Mouse (Mus musculus) forebrain, embryonic 12.5 days (tissue): ENCODE data around the gene Zfp14. TPM values are rescaled to one million over a fixed set of nuclear protein-coding genes. Genes with fewer than 3 reads are reported as not detected.

Source experiments
- ATAC-seq: fragments of 200-750 bp; cut with Nextera tagmentation; 2 replicates; pipeline ENCODE4 v1.8.0; 2017; ENCODE audit warnings: moderate TSS enrichment; ENCODE audit not compliant: low FRiP score
- H3K27ac ChIP-seq: fragments of 300-500 bp; sonication (generic); 2 replicates; pipeline ENCODE4 v1.5.1; 2016; ENCODE audit warnings: mild to moderate bottlenecking
- H3K27me3 ChIP-seq: fragments of 300-500 bp; sonication (generic); 2 replicates; pipeline ENCODE4 v1.6.1; 2016; ENCODE audit warnings: mild to moderate bottlenecking
- H3K36me3 ChIP-seq: fragments of 300-500 bp; sonication (generic); replicated peaks from 2 replicates; pipeline ENCODE4 v1.6.1; 2016; ENCODE audit warnings: mild to moderate bottlenecking
- H3K4me1 ChIP-seq: fragments of 300-500 bp; sonication (generic); 2 replicates; pipeline ENCODE4 v1.6.1; 2016
- H3K4me2 ChIP-seq: fragments of 300-500 bp; sonication (generic); 2 replicates; pipeline ENCODE4 v1.6.1; 2016; ENCODE audit warnings: mild to moderate bottlenecking, moderate library complexity
- H3K4me3 ChIP-seq: fragments of 300-500 bp; sonication (generic); replicated peaks from 2 replicates; pipeline ENCODE4 v1.5.1; 2016; ENCODE audit warnings: mild to moderate bottlenecking
- H3K9ac ChIP-seq: fragments of 300-500 bp; sonication (generic); 2 replicates; pipeline ENCODE4 v1.6.1; 2016; ENCODE audit warnings: mild to moderate bottlenecking
- H3K9me3 ChIP-seq: fragments of 300-500 bp; sonication (generic); 2 replicates; pipeline ENCODE4 v1.6.1; 2016
- WGBS: fragments of 180-500 bp; shearing (Covaris S2); methylation state at CpG from one replicate; pipeline ENCODE4 v1.1.7; 2016; 5-methylcytosine and 5-hydroxymethylcytosine counted together
- polyA plus RNA-seq: library from polyadenylated mRNA; unstranded; fragments of >200 nt; fragmentation: Nextera tagmentation; extraction: Ambion mirVana; gene quantifications from 2 replicates; pipeline ENCODE4 v1.2.1, GENCODE M21; 2016

The Zfp14 gene
- polyA plus RNA-seq, 1 experiment from 2014 or later = 6.0 TPM

- H3K27ac ChIP-seq = peak within 1 kb of the TSS; percentile 77
- no peaks in the 10 kb centered on the region for H3K27me3 ChIP-seq
- peak within 1 kb of the TSS; percentile 92 for H3K4me2 ChIP-seq
- no peaks in the 10 kb centered on the region for H3K9me3 ChIP-seq
- under 1% methylated on average over 50 of the region's 50 CpGs for WGBS
- H3K4me1 ChIP-seq = peaks cover 7% of the 10 kb centered on the region; the same call in 1 of the 2 replicates
- peak within 1 kb of the TSS; percentile 81 for H3K4me3 ChIP-seq
- peaks cover 24% of the 10 kb centered on the region for H3K36me3 ChIP-seq
- peak within 1 kb of the TSS; percentile 82 for H3K9ac ChIP-seq
- ATAC-seq = peak; percentile 89
Observed at GRCm38 (mm10) chr7:30072146-30073028, 21.2 kb upstream of the Zfp14 start, which contains the start of gene Zfp82. TSS of gene Zfp82 (minus strand) at chr7:30072900.

GRCm38 (mm10) chr7:30064622-30065021 lies 13.4 kb upstream of the Zfp14 start:
- no peak for ATAC-seq
- Histone ChIP-seq H3K4me1 (no peaks in the 10 kb centered on the region), H3K9me3 (no peaks in the 10 kb centered on the region), H3K36me3 (peaks cover 73% of the 10 kb centered on the region), H3K27me3 (no peaks in the 10 kb centered on the region), H3K4me2 (no peak overlapping the region), H3K4me3 (no peak overlapping the region), H3K9ac (no peak overlapping the region), H3K27ac (no peak overlapping the region)
- 87% methylated on average over 5 of the region's 5 CpGs for whole genome bisulfite sequencing

DNA sequence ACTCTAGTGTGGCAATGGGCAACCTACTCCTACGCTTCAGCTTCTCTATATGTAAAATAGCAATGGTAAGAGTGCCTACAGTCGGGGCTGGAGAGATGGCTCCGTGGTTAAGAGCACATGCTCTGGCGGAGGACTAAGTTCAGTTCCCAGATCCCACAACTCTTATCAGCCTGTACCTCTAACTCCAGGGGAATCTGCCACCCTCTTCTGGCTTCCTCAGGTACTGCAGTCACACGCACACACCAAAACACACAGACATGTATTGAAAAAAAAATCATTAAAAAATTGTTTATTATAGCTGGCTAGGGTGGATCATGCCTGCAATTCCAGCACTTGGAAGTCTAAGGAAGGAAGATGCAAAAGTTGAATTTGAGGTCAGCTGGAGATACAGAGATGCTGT lies 11.3 kb upstream of the Zfp14 start:
- H3K27me3 ChIP-seq = no peaks in the 10 kb centered on the region
- H3K4me1 ChIP-seq = no peaks in the 10 kb centered on the region
- peaks cover 70% of the 10 kb centered on the region for H3K36me3 ChIP-seq
- ATAC-seq = no peak
- no peak overlapping the region for H3K4me2 ChIP-seq
- H3K9me3 ChIP-seq = no peaks in the 10 kb centered on the region
- no peak overlapping the region for H3K9ac ChIP-seq
- WGBS = 87% methylated on average over 5 of the region's 5 CpGs
- H3K27ac ChIP-seq = no peak overlapping the region
- H3K4me3 ChIP-seq = no peak overlapping the region

DNA sequence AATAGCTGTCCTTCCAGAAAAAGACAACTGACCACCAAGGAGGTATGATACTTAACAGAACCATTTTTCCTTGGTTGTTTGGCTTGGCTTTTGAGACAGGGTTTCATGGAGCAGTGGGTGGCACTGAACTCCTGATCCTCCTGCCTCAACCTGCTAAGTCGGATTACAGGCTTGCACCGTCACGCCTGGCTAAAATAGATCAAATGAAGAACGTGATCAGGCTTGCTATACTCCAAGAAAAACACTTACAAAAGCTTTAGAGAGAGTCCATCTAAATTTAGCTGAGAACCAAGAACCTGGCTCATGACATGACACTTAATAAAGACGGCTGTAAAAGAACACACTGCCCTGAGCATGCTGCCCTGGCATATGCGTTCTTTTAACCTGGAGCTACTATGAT lies 9.2 kb upstream of the Zfp14 start:
- H3K36me3 ChIP-seq = peaks cover 78% of the 10 kb centered on the region
- WGBS = 86% methylated on average over 6 of the region's 6 CpGs

DNA sequence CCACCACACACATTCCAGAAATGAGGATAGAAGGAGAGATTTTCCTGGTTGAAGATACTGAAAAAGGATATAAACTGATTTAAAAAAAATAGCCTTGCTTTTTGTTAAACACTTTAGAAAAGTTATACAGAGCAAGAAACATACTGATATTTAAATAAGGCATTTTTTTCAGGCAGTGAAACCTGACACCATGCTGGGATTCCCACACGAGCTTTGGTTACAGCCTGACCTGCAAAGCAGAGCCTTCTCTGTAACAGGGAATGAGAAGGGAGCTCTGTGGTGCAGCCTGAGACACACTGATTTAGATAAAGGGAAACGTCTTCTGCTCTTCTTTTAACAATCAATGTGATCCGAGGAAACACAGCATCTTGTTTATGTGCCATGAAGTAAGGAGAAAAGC lies 2.4 kb upstream of the Zfp14 start:
- ATAC-seq = no peak
- peaks cover 11% of the 10 kb centered on the region for H3K4me1 ChIP-seq
- H3K27me3 ChIP-seq = no peaks in the 10 kb centered on the region
- H3K4me2 ChIP-seq = no peak overlapping the region
- no peak overlapping the region for H3K27ac ChIP-seq
- no peaks in the 10 kb centered on the region for H3K9me3 ChIP-seq
- no peak overlapping the region for H3K9ac ChIP-seq
- 7% methylated on average over 3 of the region's 3 CpGs for WGBS
- H3K4me3 ChIP-seq = no peak overlapping the region
- H3K36me3 ChIP-seq = peaks cover 29% of the 10 kb centered on the region

More for the DNA sequence above, 9.2 kb upstream of the Zfp14 start:
- Histone ChIP-seq H3K9ac (no peak overlapping the region), H3K27ac (no peak overlapping the region), H3K4me2 (no peak overlapping the region), H3K27me3 (no peaks in the 10 kb centered on the region), H3K4me3 (no peak overlapping the region), H3K4me1 (no peaks in the 10 kb centered on the region), H3K9me3 (no peaks in the 10 kb centered on the region)
- ATAC-seq = no peak

DNA sequence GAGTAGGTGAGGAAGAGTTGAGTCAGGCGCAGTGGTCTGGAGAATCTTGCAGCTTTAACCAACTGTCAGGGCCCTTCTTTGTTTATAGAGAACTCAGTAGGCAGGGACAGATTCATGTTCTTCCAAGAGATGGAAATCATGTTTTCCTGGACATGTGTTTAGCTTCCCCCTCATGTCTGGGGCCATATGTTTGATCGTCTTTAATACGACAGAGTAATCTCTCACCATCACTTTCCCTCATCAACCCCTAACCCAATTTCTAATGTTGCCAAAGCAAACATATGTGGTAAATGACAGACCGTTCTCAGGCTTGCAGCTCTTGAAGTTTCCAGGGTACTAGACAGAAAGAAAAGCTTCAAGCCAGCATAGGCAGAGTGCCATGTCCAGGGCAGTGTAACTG lies 3.1 kb downstream of the Zfp14 start:
- H3K36me3 ChIP-seq = no peaks in the 10 kb centered on the region; the same call in 1 of the 2 replicates
- no peaks in the 10 kb centered on the region for H3K27me3 ChIP-seq
- WGBS = 90% methylated on average over 4 of the region's 4 CpGs
- no peak overlapping the region for H3K4me2 ChIP-seq
- H3K9ac ChIP-seq = no peak overlapping the region
- H3K9me3 ChIP-seq = no peaks in the 10 kb centered on the region
- ATAC-seq = no peak
- no peak overlapping the region for H3K4me3 ChIP-seq
- H3K27ac ChIP-seq = no peak overlapping the region
- H3K4me1 ChIP-seq = peaks cover 11% of the 10 kb centered on the region

GRCm38 (mm10) chr7:30044354-30044753 lies 6.8 kb downstream of the Zfp14 start:
- no peak overlapping the region for H3K4me3 ChIP-seq
- H3K4me2 ChIP-seq = no peak overlapping the region
- H3K9me3 ChIP-seq = no peaks in the 10 kb centered on the region
- no peak for ATAC-seq
- no peak overlapping the region for H3K9ac ChIP-seq
- H3K4me1 ChIP-seq = no peaks in the 10 kb centered on the region
- no peak overlapping the region for H3K27ac ChIP-seq
- H3K27me3 ChIP-seq = no peaks in the 10 kb centered on the region
- H3K36me3 ChIP-seq = no peaks in the 10 kb centered on the region; the same call in 1 of the 2 replicates
- WGBS = 62% methylated on average over 9 of the region's 9 CpGs

GRCm38 (mm10) chr7:30034331-30034730 lies 16.8 kb downstream of the Zfp14 start:
- WGBS = 94% methylated on average over 12 of the region's 12 CpGs
- H3K36me3 ChIP-seq = peaks cover 28% of the 10 kb centered on the region
- H3K4me3 ChIP-seq = no peak overlapping the region
- H3K4me1 ChIP-seq = no peaks in the 10 kb centered on the region
- H3K4me2 ChIP-seq = no peak overlapping the region
- no peak overlapping the region for H3K27ac ChIP-seq
- no peak overlapping the region for H3K9ac ChIP-seq
- no peaks in the 10 kb centered on the region for H3K9me3 ChIP-seq
- no peak for ATAC-seq
- H3K27me3 ChIP-seq = no peaks in the 10 kb centered on the region

- H3K4me1 ChIP-seq = no peaks in the 10 kb centered on the region
- WGBS = 77% methylated on average over 3 of the region's 3 CpGs
- H3K27ac ChIP-seq = no peak overlapping the region
- no peaks in the 10 kb centered on the region for H3K27me3 ChIP-seq
- H3K4me3 ChIP-seq = no peak overlapping the region
- no peak for ATAC-seq
- H3K4me2 ChIP-seq = no peak overlapping the region
- no peaks in the 10 kb centered on the region for H3K9me3 ChIP-seq
- H3K9ac ChIP-seq = no peak overlapping the region
- H3K36me3 ChIP-seq = peaks cover 18% of the 10 kb centered on the region
Observed at GRCm38 (mm10) chr7:30031379-30031778, 19.8 kb downstream of the Zfp14 start.

DNA sequence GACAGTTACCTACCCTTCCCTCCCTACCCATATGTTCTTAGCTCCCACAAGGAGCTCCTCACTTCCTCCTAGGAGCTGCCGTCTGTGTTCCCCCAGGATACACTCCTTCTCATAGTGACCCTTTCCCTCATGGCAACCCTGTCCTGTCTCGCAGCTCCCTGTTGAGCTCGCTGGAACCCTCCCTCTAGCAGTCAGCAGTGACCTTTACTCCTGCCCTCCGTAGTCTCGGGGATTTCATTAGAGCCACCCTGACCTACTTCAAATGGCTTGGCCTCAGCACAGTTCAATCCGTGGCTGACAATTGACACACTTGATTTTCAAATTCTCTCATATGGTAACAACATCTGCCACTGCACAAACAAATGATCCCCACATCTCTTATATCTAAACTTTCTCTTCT lies 20.5 kb downstream of the Zfp14 start:
- ATAC-seq = no peak
- Histone ChIP-seq H3K4me3 (no peak overlapping the region), H3K27ac (no peak overlapping the region), H3K27me3 (no peaks in the 10 kb centered on the region), H3K9ac (no peak overlapping the region), H3K36me3 (peaks cover 22% of the 10 kb centered on the region), H3K9me3 (no peaks in the 10 kb centered on the region), H3K4me2 (no peak overlapping the region), H3K4me1 (no peaks in the 10 kb centered on the region)
- WGBS = 56% methylated on average over 6 of the region's 6 CpGs

DNA sequence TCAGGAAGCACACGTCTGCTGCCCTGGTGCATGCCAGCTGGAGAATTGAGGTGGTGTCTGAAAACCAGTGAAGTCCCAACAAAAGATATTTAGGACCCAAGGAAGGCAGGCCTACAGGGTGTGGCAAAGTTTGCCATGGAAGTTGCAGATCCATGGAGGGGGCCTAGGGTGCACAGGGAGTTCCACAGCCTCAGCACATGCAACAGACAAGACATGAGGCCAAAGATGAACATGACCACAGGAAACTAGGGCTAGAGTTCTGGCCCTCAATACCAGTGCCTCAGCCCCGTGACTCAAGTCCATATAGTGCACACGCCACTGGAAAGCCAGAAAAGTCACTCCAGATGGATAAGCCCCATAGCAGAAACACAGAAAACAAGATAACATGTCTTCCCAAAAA lies 22.6 kb downstream of the Zfp14 start:
- no peak overlapping the region for H3K4me3 ChIP-seq
- WGBS = 89% methylated on average over 3 of the region's 3 CpGs
- ATAC-seq = no peak
- H3K27me3 ChIP-seq = no peaks in the 10 kb centered on the region
- H3K4me1 ChIP-seq = no peaks in the 10 kb centered on the region
- no peak overlapping the region for H3K4me2 ChIP-seq
- H3K9me3 ChIP-seq = no peaks in the 10 kb centered on the region
- H3K27ac ChIP-seq = no peak overlapping the region
- H3K36me3 ChIP-seq = peaks cover 41% of the 10 kb centered on the region
- H3K9ac ChIP-seq = no peak overlapping the region

DNA sequence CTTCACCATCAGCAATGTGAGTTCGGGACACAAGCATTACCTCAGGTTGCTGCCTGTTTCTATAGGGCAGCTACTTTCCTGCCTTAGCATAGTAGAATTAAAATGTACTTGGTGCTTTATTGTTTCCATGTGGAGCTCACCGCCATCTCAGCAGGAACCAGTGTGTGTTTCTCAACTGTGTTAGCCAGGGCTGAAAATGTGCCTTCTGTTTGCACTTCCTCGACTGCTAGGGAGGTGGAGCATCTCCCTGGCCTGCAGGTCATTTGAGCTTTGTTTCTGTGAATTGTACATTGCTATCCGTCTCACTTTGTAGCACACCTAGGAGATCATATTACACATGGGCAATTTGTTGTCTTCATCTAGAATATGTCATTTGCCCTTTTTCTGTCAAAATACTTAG lies 23.8 kb downstream of the Zfp14 start:
- Histone ChIP-seq H3K36me3 (peaks cover 53% of the 10 kb centered on the region), H3K27ac (no peak overlapping the region), H3K4me2 (no peak overlapping the region), H3K9ac (no peak overlapping the region), H3K9me3 (no peaks in the 10 kb centered on the region), H3K27me3 (no peaks in the 10 kb centered on the region), H3K4me3 (no peak overlapping the region), H3K4me1 (no peaks in the 10 kb centered on the region)
- no peak for ATAC-seq
- 74% methylated on average over 4 of the region's 4 CpGs for WGBS

DNA sequence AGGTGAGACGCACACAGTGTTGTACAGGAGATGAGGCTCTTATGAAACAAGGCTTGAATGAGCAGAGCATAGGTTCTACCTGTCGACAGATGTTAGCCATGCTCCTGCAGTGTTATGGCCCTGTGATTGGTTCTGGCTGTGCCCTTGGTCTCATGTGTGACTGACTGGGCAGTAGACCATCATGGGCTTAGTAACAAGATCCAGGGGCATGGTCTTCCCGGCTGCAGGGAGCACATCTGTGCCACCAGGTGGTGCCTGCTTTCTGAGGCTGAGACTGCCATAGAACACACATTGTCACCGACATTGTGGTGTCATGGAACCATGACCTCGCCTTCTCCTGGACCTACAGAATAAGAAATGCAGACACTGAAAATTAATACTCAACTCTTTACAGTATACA lies 25.8 kb downstream of the Zfp14 start:
- Histone ChIP-seq H3K27ac (no peak overlapping the region), H3K4me1 (no peaks in the 10 kb centered on the region), H3K36me3 (peaks cover 70% of the 10 kb centered on the region), H3K4me2 (no peak overlapping the region), H3K27me3 (no peaks in the 10 kb centered on the region), H3K9me3 (no peaks in the 10 kb centered on the region), H3K9ac (no peak overlapping the region), H3K4me3 (no peak overlapping the region)
- WGBS = 83% methylated on average over 5 of the region's 5 CpGs
- no peak for ATAC-seq
